Mouse (Mus musculus) MEL (cell line): Measurements from ENCODE around the gene Scn3b. TPM values are rescaled to one million over a fixed set of nuclear protein-coding genes. Genes with fewer than 3 reads are reported as not detected.

ENCODE experiments used
- DNase-seq: peaks from one replicate; pipeline ENCODE4 v3.0.0; 2011; ENCODE audit warnings: low read depth, low spot score
- H3K27ac ChIP-seq: 2 replicates; pipeline ENCODE4 v1.5.1; 2012; ENCODE audit warnings: low read depth, mild to moderate bottlenecking, control low read depth, low read length, moderate library complexity; ENCODE audit not compliant: control insufficient read depth
- H3K27me3 ChIP-seq, 2 experiments: fragments of 150-350 bp in 1 of 2; sonication (generic) in 1 of 2; 2 replicates each; pipeline ENCODE4 v1.6.1; 2012; ENCODE audit warnings: low read length in 2 of 2, mild to moderate bottlenecking in 2 of 2, improper control_type of control experiment in 1 of 2, moderate library complexity in 1 of 2; ENCODE audit not compliant: insufficient read depth in 2 of 2, control insufficient read depth in 1 of 2
- H3K36me3 ChIP-seq, 2 experiments: 2 replicates each; pipeline ENCODE4 v1.6.1; 2012 to 2014; ENCODE audit warnings: low read length in 2 of 2, improper control_type of control experiment in 1 of 2, inconsistent platforms in 1 of 2, mild to moderate bottlenecking in 1 of 2; ENCODE audit not compliant: insufficient read depth in 2 of 2, control insufficient read depth in 1 of 2
- H3K4me1 ChIP-seq, 2 experiments: fragments of 150-350 bp in 1 of 2; sonication (generic) in 1 of 2; 2 replicates each; pipeline ENCODE4 v1.6.1; 2012; ENCODE audit warnings: low read length in 2 of 2, improper control_type of control experiment in 1 of 2, mild to moderate bottlenecking in 1 of 2; ENCODE audit not compliant: insufficient read depth in 2 of 2, control insufficient read depth in 1 of 2
- H3K4me3 ChIP-seq, 2 experiments: fragments of 150-350 bp in 1 of 2; sonication (generic) in 1 of 2; 2 replicates each; pipeline ENCODE4 v1.5.1; 2012; ENCODE audit warnings: low read depth in 2 of 2, low read length in 2 of 2, mild to moderate bottlenecking in 2 of 2, moderate library complexity in 2 of 2, control low read depth in 1 of 2, improper control_type of control experiment in 1 of 2; ENCODE audit not compliant: control insufficient read depth in 1 of 2, insufficient read depth in 1 of 2
- H3K79me2 ChIP-seq: 2 replicates; pipeline ENCODE4 v1.6.1; 2012; ENCODE audit warnings: mild to moderate bottlenecking, low read length, moderate library complexity; ENCODE audit not compliant: control insufficient read depth, poor library complexity, insufficient read depth
- H3K9ac ChIP-seq: 2 replicates; pipeline ENCODE4 v1.6.1; 2012; ENCODE audit warnings: low read depth, mild to moderate bottlenecking, control low read depth, low read length, moderate library complexity; ENCODE audit not compliant: control insufficient read depth, poor library complexity, severe bottlenecking
- H3K9me3 ChIP-seq: fragments of 150-350 bp; sonication (generic); replicated peaks from 2 replicates; pipeline ENCODE4 v1.6.1; 2012; ENCODE audit warnings: mild to moderate bottlenecking, low read length, improper control_type of control experiment, moderate library complexity; ENCODE audit not compliant: insufficient read depth
- BHLHE40 ChIP-seq: IDR thresholded peaks from 2 replicates; pipeline ENCODE4 v1.6.1; 2012; ENCODE audit warnings: low read depth, mild to moderate bottlenecking, inconsistent platforms, low read length, improper control_type of control experiment, borderline replicate concordance
- CTCF ChIP-seq, 3 experiments: IDR thresholded peaks in 2 of 3; conservative IDR thresholded peaks in 1 of 3; 2 replicates each; pipeline ENCODE4 v1.5.1; 2011 to 2012; ENCODE audit warnings: low read length in 3 of 3, low read depth in 2 of 3, mild to moderate bottlenecking in 2 of 3, improper control_type of control experiment in 1 of 3, inconsistent platforms in 1 of 3, mixed read lengths in 1 of 3, moderate library complexity in 1 of 3; ENCODE audit not compliant: control insufficient read depth in 1 of 3, insufficient read depth in 1 of 3, poor library complexity in 1 of 3, severe bottlenecking in 1 of 3
- E2F4 ChIP-seq: IDR thresholded peaks from 2 replicates; pipeline ENCODE4 v1.6.1; 2011; ENCODE audit warnings: low read depth, low read length, improper control_type of control experiment, borderline replicate concordance
- ELF1 ChIP-seq: IDR thresholded peaks from 2 replicates; pipeline ENCODE4 v1.6.1; 2014; ENCODE audit warnings: low read depth, mild to moderate bottlenecking, inconsistent platforms, low read length, improper control_type of control experiment, moderate library complexity
- ETS1 ChIP-seq: IDR thresholded peaks from 2 replicates; pipeline ENCODE4 v1.6.1; 2012; ENCODE audit warnings: low read depth, mild to moderate bottlenecking, inconsistent platforms, low read length, improper control_type of control experiment, moderate library complexity
- JUND ChIP-seq: IDR thresholded peaks from 2 replicates; pipeline ENCODE4 v1.6.1; 2011; ENCODE audit warnings: low read depth, mild to moderate bottlenecking, improper control_type of control experiment, low read length
- MAZ ChIP-seq: IDR thresholded peaks from 2 replicates; pipeline ENCODE4 v1.6.1; 2012; ENCODE audit warnings: low read depth, mild to moderate bottlenecking, inconsistent platforms, low read length, improper control_type of control experiment
- MEF2A ChIP-seq: IDR thresholded peaks from 2 replicates; pipeline ENCODE4 v1.6.1; 2014; ENCODE audit warnings: low read depth, mild to moderate bottlenecking, inconsistent platforms, low read length, improper control_type of control experiment; ENCODE audit not compliant: poor library complexity, insufficient replicate concordance, severe bottlenecking; ENCODE audit errors: extremely low read depth
- NRF1 ChIP-seq: IDR thresholded peaks from 2 replicates; pipeline ENCODE4 v1.6.1; 2014; ENCODE audit warnings: low read depth, mild to moderate bottlenecking, inconsistent platforms, low read length, improper control_type of control experiment, moderate library complexity; ENCODE audit not compliant: poor library complexity, insufficient read depth, severe bottlenecking
- POLR2A ChIP-seq, 2 experiments: IDR thresholded peaks; 2 replicates each; pipeline ENCODE4 v1.6.1; 2011 to 2012; ENCODE audit warnings: low read length in 2 of 2, mild to moderate bottlenecking in 2 of 2, control low read depth in 1 of 2, improper control_type of control experiment in 1 of 2, low read depth in 1 of 2, moderate library complexity in 1 of 2; ENCODE audit not compliant: control insufficient read depth in 1 of 2, insufficient read depth in 1 of 2, poor library complexity in 1 of 2
- SIN3A ChIP-seq: IDR thresholded peaks from 2 replicates; pipeline ENCODE4 v1.6.1; 2012; ENCODE audit warnings: low read length, improper control_type of control experiment, inconsistent platforms
- UBTF ChIP-seq: IDR thresholded peaks from 2 replicates; pipeline ENCODE4 v1.6.1; 2012; ENCODE audit warnings: low read depth, mild to moderate bottlenecking, inconsistent platforms, low read length, improper control_type of control experiment, moderate library complexity, borderline replicate concordance; ENCODE audit not compliant: insufficient read depth
- ZC3H11A ChIP-seq: IDR thresholded peaks from 2 replicates; pipeline ENCODE4 v1.6.1; 2012; ENCODE audit warnings: low read depth, mild to moderate bottlenecking, inconsistent platforms, low read length, improper control_type of control experiment
- ZKSCAN1 ChIP-seq: IDR thresholded peaks from 2 replicates; pipeline ENCODE4 v1.6.1; 2012; ENCODE audit warnings: low read depth, mild to moderate bottlenecking, inconsistent platforms, low read length, improper control_type of control experiment, moderate library complexity
- ZMIZ1 ChIP-seq: IDR thresholded peaks from 2 replicates; pipeline ENCODE4 v1.6.1; 2012; ENCODE audit warnings: low read depth, mild to moderate bottlenecking, inconsistent platforms, low read length, improper control_type of control experiment, moderate library complexity
- polyA plus RNA-seq, 2 experiments: library from polyadenylated mRNA; stranded (reverse) in 1 of 2; unstranded in 1 of 2; fragments of >175 nt in 1 of 2; fragments of >200 nt in 1 of 2; gene quantifications; 2 replicates each; pipeline versions ENCODE4 v1.2.1 to v1.2.4; 2012; ENCODE audit warnings: low replicate concordance in 2 of 2, low read depth in 1 of 2; ENCODE audit not compliant: insufficient read length in 2 of 2, insufficient read depth in 1 of 2, missing spikeins in 1 of 2
- total RNA-seq: library from RNA; depleted of rRNA; stranded (reverse); fragments of 300-350 nt; gene quantifications from 2 replicates; pipeline ENCODE4 v1.2.3, GENCODE M21; 2012

Gene Scn3b
- total and polyA plus RNA-seq, 3 experiments: not detected

GRCm38 (mm10) chr9:40332326-40332725 is 63.3 kb downstream of the Scn3b start:
- H3K4me1 ChIP-seq: no peaks in the 10 kb centered on the region
- H3K4me3 ChIP-seq: no peak overlapping the region
- TF ChIP-seq ZC3H11A: no peak
- no peak for TF ChIP-seq UBTF
- TF ChIP-seq MAZ: no peak
- TF ChIP-seq ETS1: no peak
- TF ChIP-seq SIN3A: no peak
- no peak for TF ChIP-seq E2F4
- no peak for TF ChIP-seq ZMIZ1
- TF ChIP-seq CTCF (IDR thresholded peaks at IDR 0.05 in 2 of 3, conservative IDR thresholded peaks at IDR 0.05 in 1 of 3; ENCODE audit: control insufficient read depth in 1 of 3, insufficient read depth in 1 of 3, low read depth in 2 of 3, low read length in 3 of 3, poor library complexity in 1 of 3, severe bottlenecking in 1 of 3): no peak
- TF ChIP-seq NRF1: no peak
- TF ChIP-seq ZKSCAN1: no peak
- no peak for TF ChIP-seq BHLHE40
- no peak for TF ChIP-seq MEF2A
- H3K36me3 ChIP-seq: no peaks in the 10 kb centered on the region
- no peaks in the 10 kb centered on the region for H3K79me2 ChIP-seq
- no peak for DNase-seq
- H3K9ac ChIP-seq: no peak overlapping the region
- H3K27me3 ChIP-seq: no peaks in the 10 kb centered on the region
- no peak overlapping the region for H3K27ac ChIP-seq
- no peaks in the 10 kb centered on the region for H3K9me3 ChIP-seq

GRCm38 (mm10) chr9:40332731-40333648 is 64.0 kb downstream of the Scn3b start:
- Histone ChIP-seq H3K9ac (no peak overlapping the region), H3K4me1 (no peaks in the 10 kb centered on the region), H3K27me3 (no peaks in the 10 kb centered on the region), H3K27ac (no peak overlapping the region), H3K9me3 (no peaks in the 10 kb centered on the region), H3K36me3 (no peaks in the 10 kb centered on the region), H3K4me3 (no peak overlapping the region), H3K79me2 (no peaks in the 10 kb centered on the region)
- TF ChIP-seq POLR2A (IDR thresholded peaks at IDR 0.05; ENCODE audit: control insufficient read depth in 1 of 2, insufficient read depth in 1 of 2, low read depth in 1 of 2, low read length in 2 of 2, poor library complexity in 1 of 2): no peak
- no peak for TF ChIP-seq JUND
- no peak for TF ChIP-seq ELF1
- no peak for DNase-seq
